Mouse (Mus musculus) lung, embryonic 15.5 days (tissue): Measurements from ENCODE around the gene Zfp758. TPM values are rescaled to one million over a fixed set of nuclear protein-coding genes. Genes with fewer than 3 reads are reported as not detected.
"Not testable (repeated sequence)": the region's sequence is repeated elsewhere in the genome, so short reads cannot be mapped to it uniquely, and the experiment has no call there.

Experiments used
- ATAC-seq: fragments of 200-750 bp; cut with Nextera tagmentation; 2 replicates; pipeline ENCODE4 v1.8.0; 2017; ENCODE audit warnings: moderate number of reproducible peaks, borderline replicate concordance; ENCODE audit not compliant: low FRiP score, low TSS enrichment; ENCODE audit errors: extremely low read depth
- H3K27ac ChIP-seq: fragments of 300-500 bp; sonication (generic); 2 replicates; pipeline ENCODE4 v1.5.1; 2015; ENCODE audit warnings: moderate library complexity, mild to moderate bottlenecking, inconsistent platforms
- H3K27me3 ChIP-seq: fragments of 300-500 bp; sonication (generic); 2 replicates; pipeline ENCODE4 v1.6.1; 2015; ENCODE audit warnings: inconsistent platforms
- H3K36me3 ChIP-seq: fragments of 300-500 bp; sonication (generic); 2 replicates; pipeline ENCODE4 v1.6.1; 2015; ENCODE audit warnings: inconsistent platforms
- H3K4me1 ChIP-seq: fragments of 300-500 bp; sonication (generic); 2 replicates; pipeline ENCODE4 v1.6.1; 2015; ENCODE audit warnings: inconsistent platforms
- H3K4me2 ChIP-seq: fragments of 300-500 bp; sonication (generic); 2 replicates; pipeline ENCODE4 v1.6.1; 2015; ENCODE audit warnings: inconsistent platforms, mild to moderate bottlenecking, moderate library complexity
- H3K4me3 ChIP-seq: fragments of 300-500 bp; sonication (generic); 2 replicates; pipeline ENCODE4 v1.5.1; 2015; ENCODE audit warnings: mild to moderate bottlenecking, inconsistent platforms
- H3K9ac ChIP-seq: fragments of 300-500 bp; sonication (generic); 2 replicates; pipeline ENCODE4 v1.6.1; 2015; ENCODE audit warnings: inconsistent platforms
- H3K9me3 ChIP-seq: fragments of 300-500 bp; sonication (generic); 2 replicates; pipeline ENCODE4 v1.6.1; 2016; ENCODE audit warnings: inconsistent platforms
- WGBS: fragments of 180-500 bp; shearing (Covaris S2); methylation state at CpG from one replicate; pipeline ENCODE4 v1.1.7; 2015; 5-methylcytosine and 5-hydroxymethylcytosine counted together
- polyA plus RNA-seq: library from polyadenylated mRNA; unstranded; fragments of >200 nt; fragmentation: Nextera tagmentation; extraction: Ambion mirVana; gene quantifications from 2 replicates; pipeline ENCODE4 v1.2.1, GENCODE M21; 2015

The Zfp758 gene
- polyA plus RNA-seq: 9.0 and 10.2 TPM in 2 replicates

DNA sequence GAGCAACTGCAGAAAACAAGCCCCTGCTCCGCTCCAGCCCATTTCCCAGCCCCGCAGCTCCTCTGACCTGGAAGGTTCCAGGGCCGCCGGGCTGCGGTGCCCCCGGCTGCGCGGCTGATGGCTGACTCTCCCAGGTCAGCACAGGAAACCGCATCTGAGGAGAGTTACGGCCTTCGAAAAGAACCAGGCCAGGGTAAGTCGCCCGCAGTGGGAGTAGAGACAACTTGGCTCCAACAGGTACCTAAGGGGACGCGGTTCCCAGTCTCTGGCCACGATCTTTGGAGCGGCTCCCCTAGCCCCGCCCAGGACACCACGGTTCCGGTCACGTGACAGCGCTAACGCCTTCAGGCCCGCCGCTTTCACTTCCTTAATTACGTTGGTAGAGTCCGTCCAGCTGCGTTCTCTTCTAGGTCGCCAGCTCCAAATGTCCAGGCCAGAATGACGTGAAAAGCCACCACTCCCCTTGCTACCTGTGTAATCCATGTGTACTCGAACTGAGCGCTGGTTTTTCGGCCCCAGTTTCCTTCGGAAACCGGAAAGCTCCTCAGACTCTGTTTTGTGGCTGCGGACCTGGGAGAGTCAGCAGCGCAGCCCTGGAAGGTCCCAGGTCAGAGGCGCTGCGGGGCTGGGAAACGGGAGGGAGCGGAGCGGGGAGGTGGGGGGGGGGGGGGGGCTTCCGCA lies at the start of gene Zfp758, which contains the start of gene Zfp944:
Gene Zfp758, plus strand, starts transcription at position 353 of the 681 bp plus-strand sequence.
Gene Zfp944, minus strand, starts transcription at position 300 of the 681 bp plus-strand sequence.
- Histone ChIP-seq H3K4me2 (peak within 1 kb of the TSS; percentile 57), H3K9ac (peak within 1 kb of the TSS; percentile 59), H3K4me3 (peak within 1 kb of the TSS; percentile 60), H3K27ac (peak within 1 kb of the TSS; percentile 86)
- H3K9me3 ChIP-seq, H3K27me3 ChIP-seq, H3K4me1 ChIP-seq, H3K36me3 ChIP-seq: not testable (repeated sequence)
- WGBS: under 1% methylated on average over 27 of the region's 43 CpGs
- ATAC-seq: peak; percentile 99

DNA sequence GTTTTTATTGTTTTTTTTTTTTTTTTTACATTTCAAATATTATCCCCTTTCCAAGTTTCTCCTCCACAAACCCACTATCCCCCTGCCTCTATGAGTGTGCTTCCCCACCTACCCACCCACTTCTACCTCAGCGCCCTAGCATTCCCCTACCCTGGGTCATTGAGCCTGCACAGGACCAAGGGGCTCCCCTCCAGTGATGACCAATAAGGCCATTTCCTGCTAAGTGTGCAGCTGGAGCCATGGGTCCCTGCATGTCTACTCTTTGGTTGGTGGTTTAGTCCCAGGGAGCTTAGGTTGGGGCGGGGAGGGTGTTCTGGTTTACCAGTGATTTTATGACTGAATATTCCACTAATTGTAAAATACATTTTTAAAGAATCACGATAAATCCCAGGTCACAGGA lies 47.0 kb upstream of the Zfp758 start:
- not testable (repeated sequence) for H3K27me3 ChIP-seq, H3K4me1 ChIP-seq, H3K9me3 ChIP-seq, H3K36me3 ChIP-seq
- Histone ChIP-seq H3K27ac (peak overlapping the region; percentile 79; the same call in 1 of the 2 replicates), H3K9ac (peak overlapping the region; percentile 66), H3K4me3 (peak overlapping the region; percentile 64), H3K4me2 (peak overlapping the region; percentile 56)
- WGBS: 0% methylated on average over 3 of the region's 3 CpGs
- ATAC-seq: peak; percentile 70

DNA sequence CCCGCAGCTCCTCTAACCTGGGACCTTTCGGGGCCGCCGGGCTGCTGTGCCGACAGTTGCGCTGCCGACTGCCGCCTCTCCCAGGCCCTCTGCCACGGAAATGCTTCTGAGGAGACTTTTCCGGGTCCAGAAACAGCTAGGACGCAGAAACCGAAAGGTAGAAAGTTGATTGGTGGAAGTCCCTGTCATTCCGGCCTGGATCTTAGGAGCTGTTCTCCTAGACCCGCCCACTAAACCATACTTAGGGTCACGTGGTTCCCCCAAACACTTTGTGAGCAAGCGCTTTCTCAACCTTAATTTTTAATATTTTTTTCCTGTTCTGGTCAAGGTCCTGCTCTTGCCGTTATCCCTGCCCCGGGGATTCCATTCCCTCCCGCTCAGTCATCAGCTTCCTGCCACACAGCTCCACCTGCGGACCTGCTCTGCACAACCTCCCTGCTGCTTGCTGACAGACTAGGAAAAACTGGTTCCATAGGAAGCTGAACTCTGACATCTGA lies 46.5 kb upstream of the Zfp758 start, which contains the start of gene CT030661.1:
Gene CT030661.1, minus strand, starts transcription at position 108 of the 497 bp plus-strand sequence.
- under 1% methylated on average over 20 of the region's 20 CpGs for WGBS
- Histone ChIP-seq H3K27ac (peak within 1 kb of the TSS; percentile 79), H3K4me3 (peak within 1 kb of the TSS; percentile 64), H3K9ac (peak within 1 kb of the TSS; percentile 66), H3K4me2 (peak within 1 kb of the TSS; percentile 56)
- H3K4me1 ChIP-seq, H3K27me3 ChIP-seq, H3K36me3 ChIP-seq, H3K9me3 ChIP-seq: not testable (repeated sequence)
- ATAC-seq: peak; percentile 99

DNA sequence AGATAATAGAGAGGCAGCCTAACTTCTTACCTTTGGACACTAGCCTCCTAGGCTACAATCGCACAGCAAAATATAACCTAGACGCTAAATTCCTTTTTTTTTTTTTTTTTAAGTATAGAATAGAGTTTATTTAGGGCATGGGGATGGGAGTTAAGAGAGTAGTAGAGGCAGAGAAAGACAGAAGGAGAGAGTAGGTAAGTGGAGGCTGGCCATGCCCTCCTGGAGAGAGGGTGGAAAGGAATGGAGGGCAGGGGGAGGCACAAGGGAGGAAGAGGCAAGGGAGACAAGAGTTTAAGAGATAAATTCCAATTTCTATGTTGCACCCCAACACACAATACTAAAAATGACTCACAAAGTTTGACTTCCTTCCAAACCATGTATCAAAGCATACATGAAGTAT lies 46.0 kb upstream of the Zfp758 start:
- H3K36me3 ChIP-seq, H3K27ac ChIP-seq, H3K27me3 ChIP-seq, H3K9me3 ChIP-seq, H3K4me1 ChIP-seq, ATAC-seq: not testable (repeated sequence)
- Histone ChIP-seq H3K4me2 (peak overlapping the region; percentile 56), H3K4me3 (peak overlapping the region; percentile 64), H3K9ac (peak overlapping the region; percentile 66; the same call in 1 of the 2 replicates)
- WGBS: 15% methylated on average over 2 of the region's 2 CpGs

DNA sequence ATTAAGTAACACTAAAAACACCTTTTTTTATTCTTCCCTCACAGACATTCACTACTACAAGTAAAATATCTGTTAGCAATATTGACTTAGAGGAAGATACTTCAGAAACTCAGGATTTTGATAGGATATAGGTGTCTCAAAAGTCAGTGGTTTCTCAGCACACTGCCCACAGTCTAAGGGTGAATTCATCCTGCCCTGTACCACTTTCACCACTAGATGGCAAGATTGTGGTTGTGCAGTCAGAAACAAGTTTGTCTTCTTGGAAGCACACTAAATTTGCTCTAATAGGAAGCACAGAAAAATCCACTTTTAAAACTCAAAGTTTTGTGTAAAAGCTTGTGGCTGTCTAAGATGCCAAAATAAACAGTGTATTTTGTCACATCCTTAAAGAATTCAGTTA lies 8.5 kb upstream of the Zfp758 start:
- no peaks in the 10 kb centered on the region for H3K9me3 ChIP-seq
- no peaks in the 10 kb centered on the region for H3K27me3 ChIP-seq
- no peak overlapping the region for H3K4me2 ChIP-seq
- H3K4me1 ChIP-seq: no peaks in the 10 kb centered on the region
- H3K9ac ChIP-seq: no peak overlapping the region
- 0 out of 2 replicates have a peak, but pooled peaks cover 9% of the 10 kb centered on the region for H3K36me3 ChIP-seq
- ATAC-seq: no peak
- H3K4me3 ChIP-seq: no peak overlapping the region
- H3K27ac ChIP-seq: no peak overlapping the region

DNA sequence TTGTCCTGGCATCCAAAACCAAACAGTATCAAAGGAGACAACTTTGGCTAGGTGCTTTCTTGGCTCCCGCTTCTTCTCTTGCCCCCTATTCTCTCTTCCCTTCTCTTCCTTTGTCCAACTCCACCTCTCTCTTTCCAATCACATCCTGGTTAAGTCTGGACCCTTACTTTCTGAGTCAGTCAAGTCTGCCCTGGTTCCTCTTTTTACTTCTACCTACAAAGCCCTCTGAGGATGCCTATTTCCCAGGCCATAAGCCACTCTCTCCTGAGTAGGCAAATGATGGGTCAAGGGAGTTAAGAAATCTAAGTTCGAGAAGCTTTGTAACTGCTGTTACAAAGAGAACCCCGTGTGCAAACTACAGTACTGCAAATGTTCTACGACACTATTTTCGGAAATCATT lies 681 bp upstream of the Zfp758 start:
- Histone ChIP-seq H3K4me3 (peak overlapping the region; percentile 60), H3K36me3 (0 out of 2 replicates have a peak, but pooled peaks cover 6% of the 10 kb centered on the region), H3K9me3 (no peaks in the 10 kb centered on the region), H3K4me2 (peak overlapping the region; percentile 57), H3K27me3 (no peaks in the 10 kb centered on the region), H3K9ac (peak overlapping the region; percentile 56), H3K4me1 (no peaks in the 10 kb centered on the region), H3K27ac (no peak overlapping the region; the same call in 1 of the 2 replicates)
- WGBS: 23% methylated on average over 5 of the region's 5 CpGs
- ATAC-seq: no peak

DNA sequence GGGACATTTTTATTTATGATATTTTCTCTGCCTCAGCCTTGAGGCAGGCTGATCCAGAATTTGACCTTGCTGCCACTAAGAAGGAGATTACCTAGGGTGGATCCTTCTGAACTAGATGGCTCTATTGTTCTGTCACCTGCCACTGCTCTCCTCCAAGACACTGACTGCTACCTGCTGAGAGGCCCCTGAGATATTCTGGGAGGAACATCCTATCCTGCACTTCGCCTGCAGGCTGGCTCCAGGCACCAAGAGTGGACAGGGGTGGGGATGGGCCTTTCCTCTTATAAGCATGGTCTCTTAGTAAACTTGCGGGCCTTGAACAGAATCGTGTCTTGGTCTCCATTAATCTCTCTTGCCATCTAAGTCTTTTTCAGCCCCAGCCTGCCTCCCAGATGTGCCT lies 2.6 kb downstream of the Zfp758 start:
- no peak for ATAC-seq
- Histone ChIP-seq H3K9me3 (no peaks in the 10 kb centered on the region), H3K4me2 (no peak overlapping the region), H3K4me3 (no peak overlapping the region), H3K4me1 (no peaks in the 10 kb centered on the region), H3K27ac (no peak overlapping the region), H3K27me3 (no peaks in the 10 kb centered on the region), H3K9ac (no peak overlapping the region), H3K36me3 (peaks cover 6% of the 10 kb centered on the region; the same call in 1 of the 2 replicates)
- 97% methylated on average over 3 of the region's 3 CpGs for WGBS

DNA sequence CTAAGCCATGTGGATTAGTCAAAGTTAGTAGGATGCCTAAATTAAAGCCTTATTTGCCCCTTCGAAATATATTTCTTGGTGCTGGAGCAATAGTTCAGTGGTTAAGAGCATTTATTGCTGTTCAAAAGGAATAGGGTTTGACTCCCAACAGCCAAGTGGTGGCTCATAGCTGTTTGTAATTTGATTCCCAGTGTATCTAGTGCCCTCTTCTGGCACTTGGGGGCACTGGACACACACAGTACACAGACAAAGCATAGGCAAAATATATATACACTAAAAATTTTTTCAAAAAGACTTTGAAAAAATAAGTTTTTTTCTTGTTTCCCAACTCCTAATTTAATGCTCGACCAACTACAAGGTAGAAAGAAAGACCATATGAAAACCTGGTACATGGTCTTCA lies 49.5 kb downstream of the Zfp758 start:
- H3K4me2 ChIP-seq: no peak overlapping the region

DNA sequence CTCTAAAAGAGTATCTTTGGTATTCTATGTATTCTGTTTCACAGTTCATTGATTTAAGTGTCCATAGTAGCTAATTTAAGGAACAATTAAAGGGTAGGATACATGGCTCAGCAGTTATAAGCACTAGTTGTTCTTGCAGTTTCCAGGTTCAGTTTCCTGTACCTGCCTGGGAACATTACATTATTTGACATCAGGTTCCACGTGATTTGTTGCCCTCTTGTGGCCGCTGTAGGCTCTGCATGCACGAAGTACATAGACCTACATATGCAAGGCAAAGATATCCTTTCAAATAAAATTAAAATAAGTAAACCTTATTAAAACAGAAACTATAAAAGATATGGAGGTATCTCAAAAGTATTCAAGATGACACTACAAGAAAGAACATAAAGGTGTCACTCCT lies 56.3 kb downstream of the Zfp758 start:
- no peak overlapping the region for H3K4me2 ChIP-seq
- H3K27me3 ChIP-seq: no peaks in the 10 kb centered on the region
- no peaks in the 10 kb centered on the region for H3K9me3 ChIP-seq
- no peak for ATAC-seq
- H3K9ac ChIP-seq: no peak overlapping the region
- 0% methylated on average over 3 of the region's 3 CpGs for WGBS
- no peaks in the 10 kb centered on the region for H3K4me1 ChIP-seq
- H3K36me3 ChIP-seq: no peaks in the 10 kb centered on the region
- no peak overlapping the region for H3K4me3 ChIP-seq
- no peak overlapping the region for H3K27ac ChIP-seq

More for the DNA sequence above, 49.5 kb downstream of the Zfp758 start:
- no peaks in the 10 kb centered on the region for H3K27me3 ChIP-seq
- no peaks in the 10 kb centered on the region for H3K36me3 ChIP-seq
- 58% methylated on average over 2 of the region's 2 CpGs for WGBS
- no peak overlapping the region for H3K27ac ChIP-seq
- no peaks in the 10 kb centered on the region for H3K9me3 ChIP-seq
- H3K4me3 ChIP-seq: no peak overlapping the region
- no peaks in the 10 kb centered on the region for H3K4me1 ChIP-seq
- ATAC-seq: no peak
- H3K9ac ChIP-seq: no peak overlapping the region

DNA sequence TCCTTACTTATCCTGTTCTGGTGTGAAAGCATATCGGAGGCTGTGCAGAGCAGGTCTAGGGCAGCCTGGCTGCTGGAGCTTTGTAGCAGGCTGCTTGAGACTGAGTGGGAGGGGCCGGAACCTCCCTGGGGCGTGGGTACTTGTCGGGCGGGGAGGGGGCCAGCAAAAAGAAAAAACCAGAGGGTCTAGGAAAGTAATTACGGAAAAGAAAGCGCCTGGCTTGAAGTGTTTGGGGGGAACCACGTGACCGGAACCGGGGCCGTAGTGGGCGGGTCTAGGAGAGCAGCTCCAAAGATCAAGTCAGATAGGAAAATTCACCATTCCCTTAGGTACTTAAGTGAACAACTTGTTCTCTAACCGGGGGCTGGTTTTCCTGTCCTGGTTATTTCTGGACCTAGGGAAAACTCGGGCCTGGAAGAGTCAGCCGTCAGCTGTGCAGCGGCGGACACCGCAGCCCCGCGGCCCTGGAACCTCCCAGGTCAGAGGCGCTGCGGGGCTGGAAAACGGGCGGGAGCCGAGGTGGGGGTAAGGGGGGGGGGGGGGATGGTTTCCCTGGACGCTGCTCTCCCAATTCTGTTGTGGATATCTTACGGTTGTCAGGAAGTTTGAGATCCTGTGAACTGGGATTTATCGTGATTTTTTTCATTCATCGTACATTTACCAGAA lies 62.8 kb downstream of the Zfp758 start, which contains the start of gene Zfp946:
Gene Zfp946, plus strand, starts transcription at position 271 of the 666 bp plus-strand sequence.
- peak within 1 kb of the TSS; percentile 51 for H3K9ac ChIP-seq
- H3K9me3 ChIP-seq: no peaks in the 10 kb centered on the region
- peak within 1 kb of the TSS; percentile 88 for H3K27ac ChIP-seq
- no peaks in the 10 kb centered on the region for H3K36me3 ChIP-seq
- peaks cover 11% of the 10 kb centered on the region; the same call in 1 of the 2 replicates for H3K4me1 ChIP-seq
- peak; percentile 98 for ATAC-seq
- peak within 1 kb of the TSS; percentile 71 for H3K4me2 ChIP-seq
- H3K4me3 ChIP-seq: peak within 1 kb of the TSS; percentile 64
- WGBS: under 1% methylated on average over 29 of the region's 29 CpGs
- H3K27me3 ChIP-seq: no peaks in the 10 kb centered on the region

DNA sequence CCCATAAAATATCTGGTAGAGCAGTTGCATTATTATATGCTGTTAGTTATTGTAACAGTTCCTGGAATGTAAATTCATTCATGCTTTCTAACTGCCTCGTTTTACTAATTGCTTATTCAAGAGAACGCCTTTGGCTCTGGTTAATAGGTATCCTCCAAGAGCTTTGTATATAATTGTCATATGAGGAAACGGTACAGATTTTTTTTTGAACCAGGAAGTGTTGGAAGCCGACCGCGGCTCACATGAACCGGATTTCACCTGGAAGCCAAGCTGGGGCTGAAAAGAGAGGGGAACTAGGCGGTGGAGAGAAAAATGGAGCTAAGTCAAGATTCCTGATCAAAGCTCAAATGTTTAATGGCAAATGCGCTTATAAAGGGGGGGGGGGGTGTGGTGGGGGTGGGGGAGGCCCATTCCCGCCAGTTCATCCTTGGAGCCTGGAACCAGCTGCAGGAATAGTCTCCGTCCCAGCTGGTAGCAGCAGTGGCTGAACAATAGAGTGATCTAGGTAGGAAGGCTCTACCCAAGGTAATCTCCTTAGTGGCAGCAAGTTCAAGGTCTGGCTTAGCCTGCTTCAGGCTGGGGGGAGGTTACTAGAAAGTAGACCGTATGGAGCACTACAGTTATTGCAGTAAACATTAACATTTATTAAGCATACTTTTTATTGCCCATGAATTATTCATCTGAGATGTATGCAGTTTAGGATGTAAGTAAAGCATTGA lies 63.5 kb downstream of the Zfp758 start:
- Histone ChIP-seq H3K9ac (peak overlapping the region; percentile 51), H3K27ac (peak overlapping the region; percentile 88), H3K4me2 (peak overlapping the region; percentile 71), H3K27me3 (no peaks in the 10 kb centered on the region), H3K4me1 (peaks cover 11% of the 10 kb centered on the region; the same call in 1 of the 2 replicates), H3K36me3 (no peaks in the 10 kb centered on the region), H3K4me3 (peak overlapping the region; percentile 64), H3K9me3 (no peaks in the 10 kb centered on the region)
- ATAC-seq: no peak
- whole genome bisulfite sequencing: 4% methylated on average over 12 of the region's 12 CpGs
